Mouse (Mus musculus): ENCODE results near the gene Pex7.
A peak's percentile ranks its signal among the peaks of the same experiment; 100 is the strongest.

The Pex7 gene

DNA sequence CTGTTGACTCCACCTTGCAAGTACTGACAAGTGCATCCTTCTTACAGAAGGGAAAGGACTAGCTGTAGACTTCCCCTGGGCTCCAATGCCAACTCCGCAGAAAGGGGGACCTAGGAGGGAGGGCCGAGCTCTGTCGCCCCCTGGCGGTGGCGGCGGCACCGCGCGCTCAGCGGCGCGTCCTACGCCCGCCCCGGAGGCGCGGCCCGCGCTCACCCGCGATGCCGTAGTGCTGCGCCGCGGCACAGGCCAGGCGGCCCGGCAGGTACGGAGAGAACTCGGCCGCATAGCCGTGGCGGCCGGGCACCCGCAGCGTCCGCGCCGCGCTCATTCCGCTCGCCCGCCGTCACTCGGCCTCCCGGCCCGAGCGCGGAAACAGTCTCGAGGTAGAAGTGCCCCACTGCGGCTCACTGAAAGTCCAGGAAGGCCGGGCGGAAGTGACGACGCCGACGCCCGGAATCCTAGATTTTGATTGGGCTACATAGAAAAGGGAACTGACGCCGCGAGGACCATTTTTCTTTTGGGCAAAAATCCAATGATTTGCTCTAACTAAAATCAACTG, at the start of gene Pex7:
Gene Pex7, minus strand, starts transcription at position 444 of the 559 bp plus-strand sequence.
- DNase-seq, result peak; percentile 92 to 95

GRCm38 (mm10) chr10:19956745-19957144, 49.3 kb upstream of the Pex7 start:
- DNase-seq, result peak; percentile 64 to 84

- DNase-seq, result no peak
These were observed 48.3 kb upstream of the Pex7 start for GRCm38 (mm10) chr10:19955817-19956216.

DNA sequence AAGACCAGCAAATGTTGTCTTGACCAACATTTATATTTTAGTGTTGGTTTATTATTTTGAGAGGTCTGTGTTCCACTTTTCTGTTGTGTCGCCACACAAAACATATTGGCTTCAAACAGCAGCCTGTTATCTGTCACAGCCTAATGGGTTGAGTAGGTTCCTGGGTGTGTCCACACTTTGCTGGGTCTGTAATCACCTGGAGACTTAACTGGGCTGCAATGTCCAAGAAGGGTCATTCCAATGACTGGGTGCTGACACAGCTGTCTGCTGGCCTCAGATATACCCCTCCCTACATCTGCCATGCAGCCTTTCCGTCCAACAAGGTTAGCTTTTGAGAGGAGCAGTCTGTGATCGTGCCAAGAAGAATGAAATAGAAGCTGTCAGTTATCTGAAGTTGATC, 47.1 kb upstream of the Pex7 start:
- DNase-seq, result no peak

DNA sequence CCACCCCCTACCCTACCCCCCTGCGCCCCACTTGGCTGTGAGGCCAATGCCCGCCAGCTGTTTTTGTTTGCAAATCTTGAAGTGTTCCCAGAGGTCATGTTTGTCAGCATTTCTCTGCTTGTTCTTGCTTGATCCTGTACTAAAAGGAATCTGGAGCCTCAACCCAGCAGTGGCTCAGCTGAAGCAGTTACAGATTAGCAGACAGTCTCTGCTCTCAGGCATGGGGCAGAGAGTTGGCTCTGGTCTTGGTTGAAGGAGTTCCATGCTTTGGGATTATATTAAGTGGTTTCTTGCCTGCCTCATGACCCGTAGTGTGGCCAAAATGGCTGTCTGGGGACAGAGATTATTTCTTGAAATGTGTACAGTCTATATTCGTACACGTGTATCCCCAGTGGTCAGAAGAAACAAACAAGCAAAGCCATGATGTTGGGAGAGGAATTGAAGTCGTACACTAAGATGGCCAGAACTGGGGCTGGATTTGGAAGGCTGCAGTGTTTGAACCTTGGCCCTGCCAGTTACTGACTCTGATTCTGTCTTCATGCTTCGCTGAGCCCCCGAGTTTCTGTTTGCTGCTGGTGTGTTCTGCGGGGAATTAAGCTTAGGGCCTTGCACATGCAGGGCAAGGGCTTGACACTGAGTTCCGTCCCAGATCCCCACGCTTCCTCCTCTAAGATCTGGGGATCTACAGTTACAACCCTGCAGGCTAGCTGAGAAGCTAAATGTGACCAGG, 45.7 kb upstream of the Pex7 start:
- no peak for DNase-seq

DNA sequence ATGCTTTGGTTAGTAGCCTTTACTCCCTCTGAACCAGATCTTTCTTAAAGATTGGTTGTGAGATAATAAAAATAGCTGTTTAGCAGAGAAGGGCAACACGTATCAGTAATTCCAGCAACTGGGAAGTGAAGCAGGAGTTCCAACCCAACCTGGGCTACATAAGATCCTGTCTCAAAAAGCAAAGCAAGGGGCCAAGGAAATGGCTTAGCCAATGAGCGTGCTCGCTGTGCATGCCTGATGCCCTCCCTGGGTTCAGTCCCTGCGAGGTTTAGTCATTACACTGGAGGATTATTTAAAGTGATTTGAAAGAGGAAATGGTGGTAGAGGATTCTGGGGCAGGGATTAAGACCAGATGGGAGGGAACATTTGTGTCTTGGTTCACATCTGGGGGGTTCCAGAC, 41.6 kb upstream of the Pex7 start:
- DNase-seq, result no peak

DNA sequence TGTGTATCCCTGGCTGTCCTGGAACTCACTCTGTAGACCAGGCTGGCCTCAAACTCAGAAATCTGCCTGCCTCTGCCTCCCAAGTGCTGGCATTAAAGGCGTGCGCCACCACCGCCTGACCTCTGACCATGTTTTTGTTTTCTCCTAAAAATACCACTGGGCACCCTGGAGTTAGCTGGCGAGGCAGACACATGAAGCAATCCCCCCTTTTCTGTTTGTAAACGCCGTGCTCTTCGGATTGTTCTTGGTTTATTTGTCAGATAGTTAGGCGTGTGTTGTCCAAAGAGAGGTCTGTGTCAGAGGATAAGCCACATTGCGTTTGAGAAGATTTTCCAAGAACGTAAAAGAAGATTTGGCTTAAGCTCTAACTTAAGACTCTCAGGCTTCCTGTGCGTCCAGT, 40.9 kb upstream of the Pex7 start:
- DNase-seq, result no peak

DNA sequence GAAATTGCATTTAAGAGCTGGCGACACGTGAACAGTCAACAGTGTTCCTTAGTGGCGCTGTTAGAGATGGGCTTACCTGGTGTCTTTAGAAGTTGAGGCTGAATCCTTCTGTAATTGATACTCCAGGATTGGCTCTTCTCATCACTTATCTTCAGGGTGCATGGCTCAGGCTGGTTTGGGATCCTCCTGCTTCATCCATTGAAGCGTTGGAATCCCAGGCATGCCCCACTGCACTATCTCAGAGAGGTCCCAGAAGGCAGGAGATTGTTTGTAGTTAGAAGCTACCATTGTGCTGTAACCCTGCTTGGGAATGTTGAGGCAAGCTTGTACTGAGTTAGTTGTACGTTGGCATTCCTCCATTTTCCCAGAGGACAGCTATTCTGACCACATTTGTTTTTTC, 40.4 kb upstream of the Pex7 start:
- no peak for DNase-seq

GRCm38 (mm10) chr10:19947441-19947840, 40.0 kb upstream of the Pex7 start:
- no peak for DNase-seq

- no peak for DNase-seq
These were observed 39.2 kb upstream of the Pex7 start for GRCm38 (mm10) chr10:19946644-19947043.

DNA sequence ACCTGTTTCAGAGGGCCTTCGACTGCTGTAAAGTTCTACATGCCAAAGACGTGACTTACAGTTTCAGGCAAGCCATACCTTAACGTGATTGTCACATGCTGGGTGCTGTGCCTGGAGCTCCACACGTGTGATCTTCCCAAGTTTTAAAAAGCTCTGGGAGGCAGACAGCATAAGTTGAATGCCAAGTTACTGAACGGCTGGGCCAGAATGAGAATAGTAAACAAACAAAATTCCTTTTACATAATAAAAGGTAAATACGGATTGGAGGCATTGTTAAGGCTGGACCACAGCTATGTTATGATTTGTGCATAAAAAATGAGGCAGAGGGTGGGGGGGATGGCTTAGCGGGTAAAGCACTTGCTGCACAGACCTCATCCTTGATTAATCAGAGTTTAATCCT, 38.2 kb upstream of the Pex7 start:
- DNase-seq, result no peak

- DNase-seq, result no peak
These were observed 35.1 kb upstream of the Pex7 start for GRCm38 (mm10) chr10:19942621-19943020.

GRCm38 (mm10) chr10:19941914-19942313, 34.4 kb upstream of the Pex7 start:
- DNase-seq, result no peak

DNA sequence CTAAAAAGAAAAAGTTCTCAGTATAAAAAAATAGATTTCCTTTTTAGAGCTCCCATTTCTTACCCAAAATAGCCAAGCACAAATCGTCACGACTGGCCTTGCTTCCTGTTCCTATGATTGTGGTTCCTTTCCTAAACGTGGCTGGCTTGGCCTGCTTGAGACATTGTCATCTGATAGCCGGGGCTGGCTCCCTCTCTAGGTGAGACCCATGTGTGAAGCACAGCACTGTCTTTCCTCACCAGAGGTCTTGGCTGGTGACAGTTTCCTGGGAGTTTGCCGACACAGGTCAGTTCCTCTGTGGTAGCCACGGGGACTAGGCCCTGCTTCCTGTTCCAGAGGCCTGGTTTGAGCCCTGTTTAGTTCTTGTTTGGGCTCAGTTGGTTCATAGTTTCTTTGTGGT, 33.6 kb upstream of the Pex7 start:
- DNase-seq, result peak; percentile 55 to 57

GRCm38 (mm10) chr10:19940626-19941025, 33.1 kb upstream of the Pex7 start:
- DNase-seq, result no peak

DNA sequence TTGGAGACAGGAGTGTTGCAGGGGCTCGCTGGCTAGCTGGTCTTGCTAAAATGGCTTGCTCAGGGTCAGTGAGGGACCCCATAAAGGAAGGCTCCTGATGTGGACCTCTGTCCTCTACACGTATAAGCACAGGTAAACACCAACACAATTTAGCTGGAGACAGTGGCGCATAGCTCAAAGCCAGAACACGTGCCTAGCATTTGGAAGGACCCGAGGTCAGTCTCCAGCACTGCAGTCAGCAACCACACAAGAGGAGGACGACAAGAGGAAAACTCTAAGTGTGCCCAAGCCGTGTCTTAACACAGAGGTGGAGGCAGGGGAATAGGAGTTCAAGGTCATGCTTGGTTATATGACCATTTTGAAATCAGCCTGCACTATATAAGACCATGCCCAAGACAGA, 32.6 kb upstream of the Pex7 start:
- no peak for DNase-seq

GRCm38 (mm10) chr10:19939282-19939705, 31.8 kb upstream of the Pex7 start:
- peak; percentile 54 to 57 for DNase-seq

GRCm38 (mm10) chr10:19938738-19939137, 31.2 kb upstream of the Pex7 start:
- no peak for DNase-seq

DNA sequence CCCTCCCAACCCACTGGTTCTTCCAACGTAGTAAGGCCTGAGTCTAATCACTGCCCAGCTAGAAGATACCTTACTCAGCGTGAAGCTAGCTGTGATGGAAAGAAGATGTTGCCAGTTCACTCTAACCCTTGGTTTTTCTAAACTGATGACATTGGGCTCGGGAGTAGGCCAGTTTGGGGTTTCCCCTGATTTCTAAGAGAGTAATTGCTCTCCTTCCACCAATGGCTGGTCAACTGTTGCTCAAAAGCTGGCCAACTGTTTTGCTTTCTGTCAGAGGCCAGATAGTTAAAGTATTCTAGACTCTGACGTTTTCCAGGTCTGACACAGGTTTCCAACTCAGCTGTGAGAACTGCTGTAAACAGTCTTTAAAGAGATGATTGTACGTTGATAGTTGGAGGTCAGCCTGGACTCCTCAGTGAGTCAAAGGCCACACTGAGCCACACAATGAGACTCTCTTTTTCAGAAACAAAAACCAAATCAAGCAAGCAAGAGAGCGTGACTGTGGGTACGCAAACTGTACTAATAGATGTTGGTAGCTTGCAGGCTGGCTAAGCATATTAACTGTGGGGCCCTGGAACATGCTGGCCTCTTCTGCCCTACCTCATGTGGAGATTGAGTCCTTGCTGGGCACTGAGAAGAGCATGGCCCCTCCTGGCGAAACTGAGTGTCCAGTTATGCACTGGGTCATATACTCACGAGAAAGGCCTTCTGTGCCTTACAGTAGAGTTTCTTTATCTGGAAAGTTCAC, 29.6 kb upstream of the Pex7 start:
- no peak for DNase-seq

DNA sequence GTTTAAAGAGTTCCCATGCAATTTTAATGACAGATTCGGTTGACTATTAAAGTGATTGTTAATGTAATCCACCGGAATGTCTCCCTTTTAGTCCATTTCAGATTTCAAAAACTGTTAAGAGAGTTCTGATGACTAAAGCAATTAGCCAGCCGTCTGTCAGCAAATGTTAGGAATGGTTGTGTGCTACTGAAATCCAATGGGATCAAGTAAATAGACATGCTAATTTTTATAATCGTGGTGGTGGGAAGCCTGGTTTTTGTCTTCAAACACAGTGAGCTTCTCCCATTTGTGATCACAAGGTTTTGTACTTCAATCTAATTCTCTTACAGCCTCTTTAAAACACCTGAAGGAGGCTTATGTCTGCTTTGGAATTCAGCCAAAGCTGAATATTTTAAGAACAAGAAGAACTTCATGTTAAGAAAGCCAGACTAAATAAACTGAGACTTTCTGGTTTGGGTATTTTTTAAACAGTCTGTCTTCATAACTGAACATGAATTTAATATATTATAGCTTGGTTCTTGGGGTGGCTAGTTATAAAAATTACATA, 28.4 kb upstream of the Pex7 start:
- DNase-seq, result no peak

DNA sequence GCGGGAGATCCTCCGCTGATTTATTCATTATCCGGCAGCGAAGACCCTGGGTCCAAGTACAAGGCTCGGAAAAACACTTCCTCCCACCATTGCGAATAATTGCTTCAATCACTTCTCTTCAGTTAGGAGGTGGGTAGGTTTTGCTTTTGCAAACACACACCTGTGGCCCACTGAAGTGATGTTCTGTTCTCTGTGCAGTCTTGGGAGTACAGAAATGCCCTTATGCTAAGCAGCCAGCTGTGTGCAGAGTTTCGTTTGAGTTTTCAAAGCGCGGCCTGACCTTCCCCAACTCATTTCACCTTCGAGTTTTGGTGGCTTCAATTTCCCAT, 27.8 kb upstream of the Pex7 start:
- no peak for DNase-seq

DNA sequence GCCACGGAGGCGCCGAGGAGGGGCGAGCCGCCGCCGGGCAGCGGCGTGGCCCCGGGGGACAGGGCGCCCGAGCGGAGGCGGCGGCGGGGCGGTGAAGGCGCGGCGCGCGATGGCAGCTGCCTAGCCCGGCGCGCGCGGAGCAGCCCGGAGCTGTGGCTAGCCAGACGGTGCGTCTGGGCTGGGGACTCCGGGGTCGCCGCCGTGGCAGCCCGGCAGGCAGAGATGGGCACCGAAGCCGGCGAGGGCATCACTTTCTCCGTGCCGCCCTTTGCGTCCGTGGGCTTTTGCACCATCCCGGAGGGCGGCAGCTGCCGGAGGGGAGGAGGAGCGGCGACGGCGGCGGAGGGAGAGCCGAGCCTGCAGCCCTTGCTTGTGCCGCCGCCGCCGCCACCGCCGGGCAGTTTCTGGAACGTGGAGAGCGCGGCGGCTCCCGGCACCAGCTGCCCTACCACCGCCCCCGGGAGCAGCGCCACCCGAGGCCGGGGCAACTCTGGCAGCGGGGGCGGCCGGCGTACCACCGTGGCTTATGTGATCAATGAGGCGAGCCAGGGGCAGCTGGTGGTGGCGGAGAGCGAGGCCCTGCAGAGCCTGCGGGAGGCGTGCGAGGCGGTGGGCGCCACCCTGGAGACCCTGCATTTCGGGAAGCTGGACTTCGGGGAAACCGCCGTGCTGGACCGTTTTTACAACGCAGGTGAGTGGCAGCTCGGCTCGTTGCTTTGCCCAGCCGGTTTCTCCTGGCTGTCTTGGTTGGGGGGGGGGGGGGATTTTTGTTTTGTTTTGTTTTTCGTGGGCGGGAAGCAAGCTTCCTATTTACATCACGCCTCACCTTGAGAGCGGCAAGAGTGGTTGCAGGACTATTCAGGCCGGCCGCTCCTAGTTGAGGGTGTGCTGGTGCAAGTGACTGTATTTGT, 27.1 kb upstream of the Pex7 start, which contains the start of gene Map3k5:
Gene Map3k5, plus strand, starts transcription at position 89 of the 911 bp plus-strand sequence.
- peak; percentile 63 to 73 for DNase-seq

Measured in lung, postnatal 4 days (tissue).